Mouse (Mus musculus): Measurements from ENCODE around the gene Pkd1l2.

DNA sequence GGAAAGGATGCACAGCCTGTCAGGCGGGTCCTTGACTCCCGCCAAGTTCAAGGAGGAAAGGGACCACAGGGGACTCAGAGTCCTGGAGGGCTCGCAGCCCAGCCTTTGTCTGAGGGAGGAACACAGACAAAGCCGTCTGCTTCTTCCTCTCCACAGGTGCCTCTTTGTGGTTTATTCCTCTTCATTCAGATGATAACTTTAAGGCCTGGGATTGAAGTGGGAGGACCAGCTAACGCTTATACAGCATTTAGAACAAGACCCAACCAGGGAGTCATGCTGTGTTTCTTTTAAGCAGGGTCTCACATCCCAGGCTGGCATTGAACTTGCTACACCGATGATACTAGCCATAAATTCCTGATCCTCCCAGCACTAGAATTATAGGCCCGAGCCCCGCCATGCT is 65.2 kb downstream of the Pkd1l2 start:
- TF ChIP-seq EP300 (IDR thresholded peaks at IDR 0.05; ENCODE audit: low read depth): no peak
- no peak for TF ChIP-seq CTCF (IDR thresholded peaks at IDR 0.05; ENCODE audit: low read depth)
